Mouse (Mus musculus) gastrocnemius, postnatal 25 days (tissue): ENCODE measurements around the gene Grm7. TPM values are rescaled to one million over a fixed set of nuclear protein-coding genes. Genes with fewer than 3 reads are reported as not detected.

ENCODE experiments used
- DNase-seq: peaks from one replicate; pipeline ENCODE4 v3.0.0; 2022
- total RNA-seq, 2 experiments: library from RNA; stranded (reverse); gene quantifications; 1 replicate in 1 of 2; 2 replicates in 1 of 2; pipeline ENCODE4 v1.2.3; 2021

Gene Grm7
- total RNA-seq, 2 experiments from 2014 or later: 0.08 to 0.11 TPM

DNA sequence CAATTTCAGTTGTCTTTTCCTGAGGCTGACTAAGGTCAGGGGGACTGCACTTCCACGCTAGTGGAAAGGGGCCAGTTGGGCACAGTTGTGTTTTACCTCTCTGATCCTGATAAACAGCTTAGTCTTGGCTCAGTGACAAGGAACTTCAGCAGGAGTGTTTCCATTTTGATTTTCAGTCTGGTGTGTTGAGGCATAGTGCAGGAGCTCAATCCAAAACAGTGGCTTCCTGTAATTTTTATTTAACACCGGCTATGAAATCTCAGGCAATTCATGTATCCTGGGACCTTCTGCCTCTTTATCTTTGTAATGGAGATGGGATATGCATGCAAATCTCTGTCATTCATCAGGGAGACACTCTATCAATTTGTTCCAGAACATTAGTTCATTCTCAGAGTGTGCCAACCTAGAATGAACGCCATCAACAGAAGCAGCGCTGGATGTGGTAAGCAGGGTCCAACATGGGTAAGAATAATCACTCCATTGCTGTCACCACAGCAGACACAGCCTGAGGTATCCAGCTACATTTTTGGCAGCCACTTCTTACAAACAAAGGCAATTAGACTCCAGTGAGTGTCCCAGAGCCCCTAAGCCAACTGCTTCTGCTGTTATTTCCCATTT is 926.2 kb downstream of the Grm7 start:
- DNase-seq: no peak

GRCm38 (mm10) chr6:111584851-111585250 is 939.5 kb downstream of the Grm7 start:
- peak; percentile 76 for DNase-seq

GRCm38 (mm10) chr6:111587572-111587971 is 942.2 kb downstream of the Grm7 start:
- DNase-seq: no peak

DNA sequence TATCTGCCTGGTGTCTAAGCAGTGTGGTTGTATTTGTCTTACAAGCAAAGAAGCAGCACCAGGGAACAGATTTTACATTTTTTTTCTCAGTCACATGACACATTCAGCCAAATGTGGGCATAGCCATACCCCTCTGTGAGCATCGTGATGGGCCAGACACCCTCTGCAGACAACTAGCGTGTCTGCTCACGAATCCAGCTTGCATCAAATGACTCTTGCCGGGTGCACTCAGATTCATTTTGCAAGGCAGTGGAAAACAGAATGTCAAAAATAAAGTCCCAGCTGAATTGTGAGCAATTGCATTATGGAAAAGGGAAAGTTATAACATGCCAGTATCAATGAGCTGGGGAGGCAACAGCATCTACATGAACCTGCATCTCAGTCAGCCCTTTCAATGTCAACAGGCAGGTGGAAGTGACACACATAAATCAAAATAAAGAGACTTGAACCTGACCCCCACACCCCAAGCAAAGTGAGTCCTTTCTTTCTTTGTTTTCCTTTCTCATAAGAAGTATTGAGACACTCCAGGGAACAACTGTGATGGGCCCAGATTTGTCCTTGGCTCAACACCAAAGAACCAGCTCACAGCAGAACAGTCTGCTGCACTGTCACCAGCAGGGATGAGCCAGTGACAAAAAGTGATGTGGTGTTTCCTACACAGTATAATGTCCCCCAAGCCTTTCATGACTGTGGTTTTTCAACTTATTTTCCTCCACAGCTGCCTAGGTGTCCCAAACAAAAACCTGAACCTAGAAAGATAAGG is 956.7 kb downstream of the Grm7 start:
- DNase-seq: no peak

GRCm38 (mm10) chr6:111610396-111610795 is 965.0 kb downstream of the Grm7 start:
- no peak for DNase-seq

GRCm38 (mm10) chr6:111613834-111614233 is 968.5 kb downstream of the Grm7 start:
- DNase-seq: peak; percentile 5
